Mouse (Mus musculus) brown adipose tissue, adult 24 weeks (tissue): ENCODE results near the gene Msi2. TPM values are rescaled to one million over a fixed set of nuclear protein-coding genes. Genes with fewer than 3 reads are reported as not detected.

Experiments
- H3K27ac ChIP-seq: fragments of 200-500 bp; replicated peaks from 2 replicates; pipeline ENCODE4 v1.5.1; 2012; ENCODE audit warnings: low read depth, mild to moderate bottlenecking, low read length
- H3K4me1 ChIP-seq: fragments of 200-500 bp; 2 replicates; pipeline ENCODE4 v1.6.1; 2012; ENCODE audit warnings: low read length, mixed read lengths; ENCODE audit not compliant: control insufficient read depth, insufficient read depth, insufficient read length
- H3K4me3 ChIP-seq: fragments of 200-500 bp; 2 replicates; pipeline ENCODE4 v1.5.1; 2012; ENCODE audit warnings: low read depth, mild to moderate bottlenecking, low read length, moderate library complexity; ENCODE audit not compliant: insufficient read depth
- polyA plus RNA-seq: library from polyadenylated mRNA; stranded (reverse); fragments of >200 nt; gene quantifications from 2 replicates; pipeline ENCODE4 v1.2.4, GENCODE M21; 2012; ENCODE audit not compliant: missing spikeins, insufficient read depth, insufficient read length

The Msi2 gene
- polyA plus RNA-seq, 1 experiment, result 57.2 TPM

GRCm38 (mm10) chr11:88481602-88482161 lies 236.6 kb downstream of the Msi2 start:
- Histone ChIP-seq H3K27ac (no peak overlapping the region), H3K4me3 (no peak overlapping the region), H3K4me1 (peaks cover 9% of the 10 kb centered on the region; the same call in 1 of the 2 replicates)

GRCm38 (mm10) chr11:88481092-88481601 lies 237.2 kb downstream of the Msi2 start:
- Histone ChIP-seq H3K4me3 (no peak overlapping the region), H3K4me1 (peaks cover 9% of the 10 kb centered on the region; the same call in 1 of the 2 replicates), H3K27ac (no peak overlapping the region)

- no peak overlapping the region for H3K4me3 ChIP-seq
- peaks cover 5% of the 10 kb centered on the region; the same call in 1 of the 2 replicates for H3K4me1 ChIP-seq
- H3K27ac ChIP-seq, result no peak overlapping the region
Observed at GRCm38 (mm10) chr11:88479498-88479897, 238.8 kb downstream of the Msi2 start.

GRCm38 (mm10) chr11:88474889-88475440 lies 243.3 kb downstream of the Msi2 start:
- H3K4me1 ChIP-seq, result no peaks in the 10 kb centered on the region

GRCm38 (mm10) chr11:88472731-88473130 lies 245.6 kb downstream of the Msi2 start:
- Histone ChIP-seq H3K4me1 (peaks cover 6% of the 10 kb centered on the region), H3K4me3 (no peak overlapping the region), H3K27ac (no peak overlapping the region)

More at GRCm38 (mm10) chr11:88474889-88475440, 243.3 kb downstream of the Msi2 start:
- Histone ChIP-seq H3K4me3 (no peak overlapping the region), H3K27ac (no peak overlapping the region)

- H3K4me3 ChIP-seq, result no peak overlapping the region
- H3K4me1 ChIP-seq, result peaks cover 6% of the 10 kb centered on the region
- H3K27ac ChIP-seq, result no peak overlapping the region
Observed at GRCm38 (mm10) chr11:88471981-88472647, 246.2 kb downstream of the Msi2 start.

- Histone ChIP-seq H3K4me3 (no peak overlapping the region), H3K27ac (no peak overlapping the region), H3K4me1 (peaks cover 6% of the 10 kb centered on the region)
Observed at GRCm38 (mm10) chr11:88470599-88470998, 247.7 kb downstream of the Msi2 start.

- no peak overlapping the region for H3K4me3 ChIP-seq
- peaks cover 6% of the 10 kb centered on the region for H3K4me1 ChIP-seq
- no peak overlapping the region for H3K27ac ChIP-seq
Observed at GRCm38 (mm10) chr11:88468996-88469395, 249.3 kb downstream of the Msi2 start.

- Histone ChIP-seq H3K4me3 (no peak overlapping the region), H3K27ac (no peak overlapping the region), H3K4me1 (peaks cover 6% of the 10 kb centered on the region)
Observed at GRCm38 (mm10) chr11:88467498-88468245, 250.6 kb downstream of the Msi2 start.

GRCm38 (mm10) chr11:88463951-88464350 lies 254.4 kb downstream of the Msi2 start:
- Histone ChIP-seq H3K27ac (no peak overlapping the region), H3K4me1 (peaks cover 6% of the 10 kb centered on the region), H3K4me3 (no peak overlapping the region)

GRCm38 (mm10) chr11:88462789-88463188 lies 255.5 kb downstream of the Msi2 start:
- Histone ChIP-seq H3K4me3 (no peak overlapping the region), H3K4me1 (0 out of 2 replicates have a peak, but pooled peaks cover 1% of the 10 kb centered on the region), H3K27ac (no peak overlapping the region)

- H3K27ac ChIP-seq, result no peak overlapping the region
- no peaks in the 10 kb centered on the region for H3K4me1 ChIP-seq
- no peak overlapping the region for H3K4me3 ChIP-seq
Observed at GRCm38 (mm10) chr11:88461601-88462000, 256.7 kb downstream of the Msi2 start.

GRCm38 (mm10) chr11:88459946-88460736 lies 258.2 kb downstream of the Msi2 start:
- H3K4me1 ChIP-seq, result no peaks in the 10 kb centered on the region
- no peak overlapping the region for H3K4me3 ChIP-seq
- no peak overlapping the region; the same call in 1 of the 2 replicates for H3K27ac ChIP-seq

GRCm38 (mm10) chr11:88457241-88457738 lies 261.0 kb downstream of the Msi2 start:
- Histone ChIP-seq H3K4me3 (no peak overlapping the region), H3K27ac (no peak overlapping the region), H3K4me1 (no peaks in the 10 kb centered on the region)
